Mouse (Mus musculus) hematopoietic multipotent progenitor cell, adult 10-12 weeks (in vitro differentiated cells): ENCODE measurements around the gene Tex36. TPM values are rescaled to one million over a fixed set of nuclear protein-coding genes. Genes with fewer than 3 reads are reported as not detected.

Experiments used
- polyA plus RNA-seq: library from polyadenylated mRNA; stranded (reverse); fragments of >175 nt; gene quantifications from 2 replicates; pipeline ENCODE4 v1.2.3, GENCODE M21; 2012; ENCODE audit warnings: low replicate concordance

The Tex36 gene
- polyA plus RNA-seq = not detected in 2 replicates

GRCm38 (mm10) chr7:133602058-133602457 is at the start of gene Tex36:
TSS of gene Tex36 (minus strand) at chr7:133602158.

GRCm38 (mm10) chr7:133637361-133638305 is 35.7 kb upstream of the Tex36 start, which contains the start of gene Edrf1:
TSS of gene Edrf1 (plus strand) at chr7:133637543.

Other genes with a start within 250 kb of the Tex36 start
- gene Edrf1, start 35.4 kb upstream of the Tex36 start, polyA plus RNA-seq = 5.9 and 7.3 TPM in 2 replicates
- 0.04 TPM in 1 of 2 replicates, not detected in the other for gene Mmp21, start 77.9 kb upstream of the Tex36 start, polyA plus RNA-seq
- 46.1 and 57.9 TPM in 2 replicates for gene Bccip, start 107.2 kb upstream of the Tex36 start, polyA plus RNA-seq
- 0.87 and 6.6 TPM in 2 replicates for gene Uros, start 107.9 kb upstream of the Tex36 start, polyA plus RNA-seq
- not detected in 2 replicates for gene Fank1, start 174.7 kb upstream of the Tex36 start, polyA plus RNA-seq
- 6.0 and 11.0 TPM in 2 replicates for gene Dhx32, start 180.6 kb upstream of the Tex36 start, polyA plus RNA-seq